ENCODE assay signal across 14 mouse cellular contexts in genomic region chr1:170939255-170939654, GRCm38 (mm10). TPM values are rescaled to one million over a fixed set of nuclear protein-coding genes. Genes with fewer than 3 reads are reported as not detected.
DNase-seq lines count a peak whose midpoint lies in the region; ATAC-seq lines count a peak whose summit lies in the region.
"Had no signal": no experiment of that assay in that cellular context is flagged by ENCODE, and none has a peak within 500 bp of the region (broad histone marks: within the 10 kb centered on the region; RNA-seq: fewer than 3 reads in every experiment).

No protein-coding gene starts in this region.

- H3K4me1 ChIP-seq in midbrain, embryonic 11.5 days (ENCODE audit: control insufficient read depth, insufficient read depth, low read length) = no peaks in the 10 kb centered on the region

- WGBS in midbrain, embryonic 11.5 days = 90% methylated on average over 12 of the region's 12 CpGs

- H3K4me3 ChIP-seq in midbrain, embryonic 11.5 days (ENCODE audit: low read depth, low read length) = no peak overlapping the region
- H3K4me3 ChIP-seq: erythroblast, embryonic 14.5 days; megakaryocyte, embryonic 14.5 days had no signal

- no peak overlapping the region for H3K27ac ChIP-seq in midbrain, embryonic 11.5 days (ENCODE audit: low read depth, low read length)

- H3K27me3 ChIP-seq in midbrain, embryonic 11.5 days (ENCODE audit: control insufficient read depth, insufficient read depth, low read length) = no peaks in the 10 kb centered on the region
- H3K27me3 ChIP-seq: megakaryocyte, embryonic 14.5 days; Patski had no signal

- no peak overlapping the region for H3K9ac ChIP-seq in midbrain, embryonic 11.5 days (ENCODE audit: low read length)

- H3K4me2 ChIP-seq in midbrain, embryonic 11.5 days = no peak overlapping the region

- peak; percentile 17 for DNase-seq in kidney, adult 11 months
- DNase-seq in kidney, adult 18-20 months = no peak
- peak; percentile 84 to 88 for DNase-seq in B cell, adult 2 months
- peak; percentile 45 to 54 for DNase-seq in monocyte, adult 2 months (ENCODE audit: low read depth in 1 of 2, low spot score in 2 of 2)
- DNase-seq in cerebellum, postnatal 4 days (ENCODE audit: low spot score in 2 of 2) = no peak
- DNase-seq in right cerebral cortex, postnatal 10 days (ENCODE audit: low spot score in 2 of 2) = no peak
- DNase-seq in midbrain, embryonic 11.5 days (ENCODE audit: low spot score, missing footprints) = no peak
- DNase-seq: right cerebral cortex, postnatal 14 days; thymus, adult 18-20 months had no signal

- H3K36me3 ChIP-seq in midbrain, embryonic 11.5 days (ENCODE audit: control insufficient read depth, insufficient read depth, low read length) = no peaks in the 10 kb centered on the region

- peaks cover 2% of the 10 kb centered on the region; the same call in 1 of the 2 replicates for H3K9me3 ChIP-seq in midbrain, embryonic 11.5 days (ENCODE audit: control insufficient read depth, low read length)

- ATAC-seq in common myeloid progenitor, adult 5-6 weeks (replicated peaks; ENCODE audit: low read depth, poor library complexity, severe bottlenecking) = peak; percentile 50
- no peak for ATAC-seq in midbrain, embryonic 11.5 days (ENCODE audit: low FRiP score)
- ATAC-seq: Patski had no signal

RNA-seq across cellular contexts. Expression of gene Fcrla, which starts 11.9 kb away (rescaled TPM):
- total RNA-seq in common myeloid progenitor, adult 5-6 weeks (2017) = 1.4 TPM in 1 of 2 replicates, not detected in the other
- polyA plus RNA-seq in midbrain, embryonic 11.5 days (2014; fragmentation: Nextera tagmentation; extraction: Ambion mirVana) = not detected in 2 replicates
- polyA plus RNA-seq: erythroblast, embryonic 14.5 days; Patski had no signal

RNA-seq across cellular contexts. Expression of gene Fcrlb, which starts 26.5 kb away (rescaled TPM):
- not detected in 2 replicates for total RNA-seq in common myeloid progenitor, adult 5-6 weeks (2017)
- polyA plus RNA-seq in midbrain, embryonic 11.5 days (2014; fragmentation: Nextera tagmentation; extraction: Ambion mirVana) = not detected in 2 replicates
- polyA plus RNA-seq: erythroblast, embryonic 14.5 days had no signal

RNA-seq across cellular contexts. Expression of gene Fcgr2b, which starts 37.1 kb away (rescaled TPM):
- 27.5 and 30.1 TPM in 2 replicates for total RNA-seq in common myeloid progenitor, adult 5-6 weeks (2017)
- polyA plus RNA-seq in midbrain, embryonic 11.5 days (2014; fragmentation: Nextera tagmentation; extraction: Ambion mirVana) = 0.18 TPM in 1 of 2 replicates, not detected in the other
- polyA plus RNA-seq: erythroblast, embryonic 14.5 days had no signal

RNA-seq across cellular contexts. Expression of gene Dusp12, which starts 53.9 kb away (rescaled TPM):
- total RNA-seq in common myeloid progenitor, adult 5-6 weeks (2017) = 10.3 and 11.9 TPM in 2 replicates
- 28.9 and 31.1 TPM in 2 replicates for polyA plus RNA-seq in midbrain, embryonic 11.5 days (2014; fragmentation: Nextera tagmentation; extraction: Ambion mirVana)

RNA-seq across cellular contexts. Expression of gene Gm26620, which starts 54.4 kb away (rescaled TPM):
- total RNA-seq in common myeloid progenitor, adult 5-6 weeks (2017) = not detected in 2 replicates
- polyA plus RNA-seq in midbrain, embryonic 11.5 days (2014; fragmentation: Nextera tagmentation; extraction: Ambion mirVana) = 0.31 TPM in 1 of 2 replicates, not detected in the other
- polyA plus RNA-seq: heart, embryonic 14.5 days had no signal

Comparison
In these comparisons a context has a peak if more than half of its experiments do, and no peak if none do; other contexts are left out.
1. DNase-seq: peak in kidney, adult 11 months (single experiment), B cell, adult 2 months (2 of 2) and monocyte, adult 2 months (2 of 2); none in kidney, adult 18-20 months (single experiment), cerebellum, postnatal 4 days (0 of 2), right cerebral cortex, postnatal 10 days (0 of 2) and midbrain, embryonic 11.5 days (single experiment).